Mouse (Mus musculus): ENCODE data around the gene Zfp850.
"Not testable (repeated sequence)": the region's sequence is repeated elsewhere in the genome, so short reads cannot be mapped to it uniquely, and the experiment has no call there.

The Zfp850 gene

GRCm38 (mm10) chr7:28013549-28014444 lies at the start of gene Zfp850:
Zfp850 (minus strand) TSS chr7:28014115.
- peak; percentile 83 to 84 for DNase-seq

GRCm38 (mm10) chr7:28059972-28060371 lies 46.1 kb upstream of the Zfp850 start:
- DNase-seq, result no peak

- no peak for DNase-seq
Observed at GRCm38 (mm10) chr7:28053046-28053930, 39.4 kb upstream of the Zfp850 start.

GRCm38 (mm10) chr7:28050584-28050983 lies 36.7 kb upstream of the Zfp850 start:
- peak in 1 of 2 experiments; percentile 35 for DNase-seq

GRCm38 (mm10) chr7:28049476-28050409 lies 35.8 kb upstream of the Zfp850 start, which contains the start of gene Psmc4:
Psmc4 (minus strand) TSS chr7:28050101.
- peak; percentile 99 for DNase-seq

GRCm38 (mm10) chr7:28044524-28044923 lies 30.6 kb upstream of the Zfp850 start:
- DNase-seq, result no peak

- no peak for DNase-seq
Observed at GRCm38 (mm10) chr7:28014445-28014810, 513 bp upstream of the Zfp850 start.

- no peak for DNase-seq
Observed at GRCm38 (mm10) chr7:28010271-28010670, 3.6 kb downstream of the Zfp850 start.

- no peak for DNase-seq
Observed at GRCm38 (mm10) chr7:27982197-27982596, 31.7 kb downstream of the Zfp850 start.

GRCm38 (mm10) chr7:27978683-27979528 lies 35.0 kb downstream of the Zfp850 start, which contains the start of gene Zfp780b:
Zfp780b (minus strand) TSS chr7:27979171.
- peak; percentile 77 to 84 for DNase-seq

GRCm38 (mm10) chr7:27949451-27949850 lies 64.5 kb downstream of the Zfp850 start:
- DNase-seq, result not testable (repeated sequence)

GRCm38 (mm10) chr7:27941869-27942268 lies 72.0 kb downstream of the Zfp850 start:
- peak; percentile 40 to 55 for DNase-seq

Measured in cerebellum, postnatal 14 days (tissue).